Comparison of ENCODE assay signal across 14 mouse cellular contexts in the genomic region with DNA sequence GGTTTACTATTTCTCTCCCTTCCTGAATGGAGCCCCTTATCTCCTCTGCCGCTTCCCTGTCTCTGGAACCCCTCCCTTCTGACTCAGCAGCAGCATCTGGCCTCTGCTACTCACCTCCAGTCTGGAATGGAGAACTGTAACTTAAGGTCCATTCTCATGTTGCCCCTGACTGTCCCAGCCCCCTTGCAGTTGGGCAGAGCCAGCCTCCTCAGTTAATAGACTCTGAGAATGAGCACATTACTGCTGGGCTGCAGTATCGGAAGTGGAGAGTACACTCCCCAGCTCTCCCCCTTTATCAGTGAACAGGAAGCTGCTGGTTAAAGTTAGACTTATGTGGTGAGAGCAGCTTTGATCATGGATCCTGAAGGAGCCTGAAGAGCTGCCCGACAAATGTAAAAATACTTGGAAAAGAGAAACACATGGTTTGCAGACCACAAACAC. TPM values are rescaled to one million over a fixed set of nuclear protein-coding genes. Genes with fewer than 3 reads are reported as not detected.
DNase-seq lines count a peak whose midpoint lies in the region; ATAC-seq and TF ChIP-seq lines count a peak whose summit lies in the region.
"Had no signal": no experiment of that assay in that cellular context is flagged by ENCODE, and none has a peak within 500 bp of the region (broad histone marks: within the 10 kb centered on the region; RNA-seq: fewer than 3 reads in every experiment).

No protein-coding gene starts in this region.

- ATAC-seq in liver, embryonic 11.5 days (replicated peaks; ENCODE audit: low FRiP score): peak; percentile 70
- ATAC-seq in stomach, postnatal 0 days (ENCODE audit: low FRiP score, low TSS enrichment): no peak
- no peak for ATAC-seq in forebrain, embryonic 12.5 days (ENCODE audit: low FRiP score)
- ATAC-seq: forebrain, embryonic 14.5 days had no signal

- TF ChIP-seq EP300 in stomach, postnatal 0 days (optimal IDR thresholded peaks at IDR 0.05): no peak

- H3K9me3 ChIP-seq in liver, embryonic 11.5 days (ENCODE audit: control insufficient read depth, low read length): no peaks in the 10 kb centered on the region
- no peaks in the 10 kb centered on the region for H3K9me3 ChIP-seq in stomach, postnatal 0 days (ENCODE audit: control insufficient read depth, low read length)
- H3K9me3 ChIP-seq in forebrain, embryonic 12.5 days: no peaks in the 10 kb centered on the region

- peaks cover 12% of the 10 kb centered on the region for H3K4me1 ChIP-seq in liver, embryonic 11.5 days (replicated peaks; ENCODE audit: control insufficient read depth, insufficient read depth, low read length)
- peaks cover 7% of the 10 kb centered on the region; the same call in 1 of the 2 replicates for H3K4me1 ChIP-seq in stomach, postnatal 0 days (replicated peaks; ENCODE audit: control insufficient read depth, insufficient read depth)
- no peaks in the 10 kb centered on the region for H3K4me1 ChIP-seq in forebrain, embryonic 12.5 days

- TF ChIP-seq CTCF in stomach, postnatal 0 days (IDR thresholded peaks at IDR 0.05; ENCODE audit: low read depth): no peak

- 19% methylated on average over 3 of the region's 3 CpGs for WGBS in liver, embryonic 11.5 days
- WGBS in stomach, postnatal 0 days: 47% methylated on average over 3 of the region's 3 CpGs
- 77% methylated on average over 3 of the region's 3 CpGs for WGBS in forebrain, embryonic 12.5 days

- H3K36me3 ChIP-seq in liver, embryonic 11.5 days (ENCODE audit: control insufficient read depth, insufficient read depth, low read length): no peaks in the 10 kb centered on the region
- H3K36me3 ChIP-seq in stomach, postnatal 0 days (ENCODE audit: control insufficient read depth, insufficient read depth, low read length): no peaks in the 10 kb centered on the region
- H3K36me3 ChIP-seq in forebrain, embryonic 12.5 days (replicated peaks): no peaks in the 10 kb centered on the region

- peak overlapping the region; percentile 60 for H3K27ac ChIP-seq in liver, embryonic 11.5 days (ENCODE audit: low read depth, low read length)
- peak overlapping the region; percentile 53; the same call in 1 of the 2 replicates for H3K27ac ChIP-seq in stomach, postnatal 0 days (replicated peaks)
- no peak overlapping the region for H3K27ac ChIP-seq in forebrain, embryonic 12.5 days
- H3K27ac ChIP-seq: hindbrain, embryonic 14.5 days; layer of hippocampus, adult 2 months had no signal

- peak; percentile 40 for DNase-seq in lung, postnatal 36 days
- DNase-seq in lung, postnatal 14 days: no peak
- DNase-seq in c-Kit-positive CD71-positive TER-119-positive erythroid progenitor cells, embryonic 14.5 days (ENCODE audit: low spot score): peak; percentile 33
- DNase-seq in liver, embryonic 11.5 days (ENCODE audit: low spot score): no peak
- no peak for DNase-seq in stomach, postnatal 0 days (ENCODE audit: low spot score)
- DNase-seq in kidney, postnatal 36 days: no peak
- DNase-seq: adrenal gland, postnatal 36 days; cerebellum, postnatal 25 days; thymus, adult 18-20 months had no signal

- peak overlapping the region; percentile 41 for H3K4me2 ChIP-seq in liver, embryonic 11.5 days
- H3K4me2 ChIP-seq in stomach, postnatal 0 days (replicated peaks; ENCODE audit: low read depth): no peak overlapping the region
- no peak overlapping the region for H3K4me2 ChIP-seq in forebrain, embryonic 12.5 days
- H3K4me2 ChIP-seq: hindbrain, embryonic 14.5 days had no signal

- no peak overlapping the region for H3K4me3 ChIP-seq in liver, embryonic 11.5 days (ENCODE audit: low read depth, low read length)
- H3K4me3 ChIP-seq in stomach, postnatal 0 days (ENCODE audit: low read depth, low read length): no peak overlapping the region
- no peak overlapping the region for H3K4me3 ChIP-seq in forebrain, embryonic 12.5 days (replicated peaks)
- H3K4me3 ChIP-seq: layer of hippocampus, adult 2 months had no signal

- no peaks in the 10 kb centered on the region for H3K27me3 ChIP-seq in liver, embryonic 11.5 days (replicated peaks; ENCODE audit: control insufficient read depth, insufficient read depth, low read length)
- no peaks in the 10 kb centered on the region for H3K27me3 ChIP-seq in stomach, postnatal 0 days (ENCODE audit: control insufficient read depth, insufficient read depth, low read length)
- no peaks in the 10 kb centered on the region for H3K27me3 ChIP-seq in forebrain, embryonic 12.5 days

- peak overlapping the region; percentile 31; the same call in 1 of the 2 replicates for H3K9ac ChIP-seq in liver, embryonic 11.5 days (ENCODE audit: low read depth, low read length)
- H3K9ac ChIP-seq in stomach, postnatal 0 days (ENCODE audit: low read length): no peak overlapping the region
- no peak overlapping the region for H3K9ac ChIP-seq in forebrain, embryonic 12.5 days
- H3K9ac ChIP-seq: hindbrain, embryonic 14.5 days had no signal

RNA-seq across cellular contexts. Expression of a gene that starts 10.7 kb away (rescaled TPM):
- 110 and 115 TPM in 2 replicates for polyA plus RNA-seq in liver, embryonic 11.5 days (2014; fragmentation: Nextera tagmentation; extraction: Ambion mirVana)
- polyA plus RNA-seq in stomach, postnatal 0 days (2015; fragmentation: Nextera tagmentation; extraction: Ambion mirVana): 224 and 255 TPM in 2 replicates
- 52.0 and 58.0 TPM in 2 replicates for polyA plus RNA-seq in forebrain, embryonic 12.5 days (2016; fragmentation: Nextera tagmentation; extraction: Ambion mirVana)

RNA-seq across cellular contexts. Expression of a gene that starts 46.6 kb away (rescaled TPM):
- not detected in 2 replicates for polyA plus RNA-seq in liver, embryonic 11.5 days (2014; fragmentation: Nextera tagmentation; extraction: Ambion mirVana)
- polyA plus RNA-seq in stomach, postnatal 0 days (2015; fragmentation: Nextera tagmentation; extraction: Ambion mirVana): 0.10 and 0.22 TPM in 2 replicates
- 0.10 TPM in 1 of 2 replicates, not detected in the other for polyA plus RNA-seq in forebrain, embryonic 12.5 days (2016; fragmentation: Nextera tagmentation; extraction: Ambion mirVana)
- polyA plus RNA-seq: forebrain, embryonic 14.5 days; limb, embryonic 11.5 days had no signal

RNA-seq across cellular contexts. Expression of a gene that starts 58.6 kb away (rescaled TPM):
- polyA plus RNA-seq in liver, embryonic 11.5 days (2014; fragmentation: Nextera tagmentation; extraction: Ambion mirVana): not detected in 2 replicates
- 0.44 and 0.62 TPM in 2 replicates for polyA plus RNA-seq in stomach, postnatal 0 days (2015; fragmentation: Nextera tagmentation; extraction: Ambion mirVana)
- polyA plus RNA-seq in forebrain, embryonic 12.5 days (2016; fragmentation: Nextera tagmentation; extraction: Ambion mirVana): 0.12 and 0.13 TPM in 2 replicates

Comparison
In these comparisons a context has a peak if more than half of its experiments do, and no peak if none do; other contexts are left out.
1. DNase-seq: peak in lung, postnatal 36 days (single experiment) and c-Kit-positive CD71-positive TER-119-positive erythroid progenitor cells, embryonic 14.5 days (single experiment); none in lung, postnatal 14 days (single experiment), liver, embryonic 11.5 days (single experiment), stomach, postnatal 0 days (single experiment) and kidney, postnatal 36 days (0 of 2).